Mouse (Mus musculus) lung, embryonic 14.5 days (tissue): ENCODE measurements at regions not wholly inside any gene's neighbourhood (a gene's known extent, or its start where the extent isn't known, plus 50 kb on each side); places are given as distances from the start of the nearest gene placed in this dataset.

Experiments
- ATAC-seq: fragments of 200-750 bp; cut with Nextera tagmentation; 2 replicates; pipeline ENCODE4 v1.8.0; 2017; ENCODE audit warnings: mild to moderate bottlenecking, moderate TSS enrichment, moderate library complexity; ENCODE audit not compliant: insufficient read depth
- DNase-seq: peaks from one replicate; pipeline ENCODE4 v3.0.0-alpha.2; 2015
- H3K27ac ChIP-seq: fragments of 300-500 bp; sonication (generic); 2 replicates; pipeline ENCODE4 v1.5.1; 2014; ENCODE audit warnings: low read depth, mild to moderate bottlenecking, moderate library complexity
- H3K27me3 ChIP-seq: fragments of 300-500 bp; sonication (generic); 2 replicates; pipeline ENCODE4 v1.6.1; 2014; ENCODE audit warnings: low read length, control low read depth; ENCODE audit not compliant: insufficient read depth
- H3K36me3 ChIP-seq: fragments of 300-500 bp; sonication (generic); 2 replicates; pipeline ENCODE4 v1.6.1; 2014; ENCODE audit warnings: control low read depth; ENCODE audit not compliant: insufficient read depth
- H3K4me1 ChIP-seq: fragments of 300-500 bp; sonication (generic); 2 replicates; pipeline ENCODE4 v1.6.1; 2014; ENCODE audit warnings: antibody characterized with exemption, control low read depth; ENCODE audit not compliant: insufficient read depth
- H3K4me2 ChIP-seq: fragments of 300-500 bp; sonication (generic); 2 replicates; pipeline ENCODE4 v1.6.1; 2014; ENCODE audit warnings: mild to moderate bottlenecking
- H3K4me3 ChIP-seq: fragments of 300-500 bp; sonication (generic); 2 replicates; pipeline ENCODE4 v1.5.1; 2014; ENCODE audit warnings: low read depth, low read length
- H3K9ac ChIP-seq: fragments of 300-500 bp; sonication (generic); 2 replicates; pipeline ENCODE4 v1.6.1; 2014
- H3K9me3 ChIP-seq: fragments of 300-500 bp; sonication (generic); 2 replicates; pipeline ENCODE4 v1.6.1; 2016; ENCODE audit warnings: low read depth, low read length, control low read depth
- CTCF ChIP-seq: IDR thresholded peaks from 2 replicates; pipeline ENCODE4 v1.5.1; 2016; ENCODE audit warnings: antibody characterized with exemption, low read depth
- WGBS: fragments of 180-500 bp; shearing (Covaris S2); extraction: QIAGEN DNeasy Blood & Tissue Kit; methylation state at CpG from one replicate; pipeline ENCODE4 v1.1.7; 2014; 5-methylcytosine and 5-hydroxymethylcytosine counted together

DNA sequence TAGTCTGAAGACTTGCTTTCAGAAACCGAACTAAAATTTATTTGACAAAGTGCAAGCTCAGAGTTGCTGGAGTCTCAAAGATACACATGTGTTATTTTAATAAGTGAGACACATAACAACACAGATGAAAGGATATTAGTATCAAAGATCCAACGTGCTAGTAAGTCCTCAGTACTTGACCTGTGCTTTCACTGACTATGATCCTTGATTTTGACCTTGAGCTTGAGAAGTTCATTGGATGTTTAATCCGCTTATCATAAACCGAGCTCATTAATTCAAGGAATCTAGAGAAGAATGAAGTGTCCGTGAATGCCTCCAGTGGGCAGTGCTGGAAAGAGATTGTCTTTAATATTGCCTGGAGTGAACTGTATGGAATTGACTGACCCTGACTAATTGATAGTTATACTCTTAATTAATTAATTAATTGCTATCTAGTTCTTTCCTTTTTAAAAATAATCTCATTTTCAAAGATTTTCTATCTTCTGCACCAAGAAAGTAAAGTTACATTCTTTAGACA lies 729.6 kb upstream of the Gm597 start:
- ATAC-seq: no peak
- 66% methylated on average over 5 of the region's 5 CpGs for WGBS
- no peak for TF ChIP-seq CTCF

More for the DNA sequence above, 729.6 kb upstream of the Gm597 start:
- Histone ChIP-seq H3K27me3 (no peaks in the 10 kb centered on the region), H3K9me3 (no peaks in the 10 kb centered on the region), H3K4me3 (no peak overlapping the region), H3K27ac (no peak overlapping the region), H3K4me2 (no peak overlapping the region), H3K4me1 (no peaks in the 10 kb centered on the region), H3K9ac (no peak overlapping the region), H3K36me3 (no peaks in the 10 kb centered on the region)
- DNase-seq: peak; percentile 1
